Mouse (Mus musculus) midbrain, embryonic 15.5 days (tissue): ENCODE measurements around the gene 9230102O04Rik. TPM values are rescaled to one million over a fixed set of nuclear protein-coding genes. Genes with fewer than 3 reads are reported as not detected.
A peak's percentile ranks its signal among the peaks of the same experiment; 100 is the strongest.

Experiments
- ATAC-seq: fragments of 200-750 bp; cut with Nextera tagmentation; replicated peaks from 2 replicates; pipeline ENCODE4 v1.8.0; 2017; ENCODE audit warnings: moderate TSS enrichment
- H3K27ac ChIP-seq: fragments of 300-500 bp; sonication (generic); 2 replicates; pipeline ENCODE4 v1.5.1; 2015; ENCODE audit warnings: mild to moderate bottlenecking, inconsistent platforms
- H3K27me3 ChIP-seq: fragments of 300-500 bp; sonication (generic); replicated peaks from 2 replicates; pipeline ENCODE4 v1.6.1; 2015; ENCODE audit warnings: inconsistent platforms
- H3K36me3 ChIP-seq: fragments of 300-500 bp; sonication (generic); replicated peaks from 2 replicates; pipeline ENCODE4 v1.6.1; 2015; ENCODE audit warnings: inconsistent platforms
- H3K4me1 ChIP-seq: fragments of 300-500 bp; sonication (generic); 2 replicates; pipeline ENCODE4 v1.6.1; 2015; ENCODE audit warnings: inconsistent platforms
- H3K4me2 ChIP-seq: fragments of 300-500 bp; sonication (generic); 2 replicates; pipeline ENCODE4 v1.6.1; 2015; ENCODE audit warnings: inconsistent platforms, mild to moderate bottlenecking, moderate library complexity
- H3K4me3 ChIP-seq: fragments of 300-500 bp; sonication (generic); 2 replicates; pipeline ENCODE4 v1.5.1; 2015; ENCODE audit warnings: mild to moderate bottlenecking, inconsistent platforms
- H3K9ac ChIP-seq: fragments of 300-500 bp; sonication (generic); 2 replicates; pipeline ENCODE4 v1.6.1; 2015; ENCODE audit warnings: mild to moderate bottlenecking, inconsistent platforms
- H3K9me3 ChIP-seq: fragments of 300-500 bp; sonication (generic); 2 replicates; pipeline ENCODE4 v1.6.1; 2016; ENCODE audit warnings: inconsistent platforms
- WGBS: fragments of 180-500 bp; shearing (Covaris S2); methylation state at CpG from one replicate; pipeline ENCODE4 v1.1.7; 2015; ENCODE audit warnings: mixed read lengths; 5-methylcytosine and 5-hydroxymethylcytosine counted together
- polyA plus RNA-seq: library from polyadenylated mRNA; unstranded; fragments of >200 nt; fragmentation: Nextera tagmentation; extraction: Ambion mirVana; gene quantifications from 2 replicates; pipeline ENCODE4 v1.2.1, GENCODE M21; 2015

The 9230102O04Rik gene
- polyA plus RNA-seq, 1 experiment from 2014 or later = 4.8 TPM

DNA sequence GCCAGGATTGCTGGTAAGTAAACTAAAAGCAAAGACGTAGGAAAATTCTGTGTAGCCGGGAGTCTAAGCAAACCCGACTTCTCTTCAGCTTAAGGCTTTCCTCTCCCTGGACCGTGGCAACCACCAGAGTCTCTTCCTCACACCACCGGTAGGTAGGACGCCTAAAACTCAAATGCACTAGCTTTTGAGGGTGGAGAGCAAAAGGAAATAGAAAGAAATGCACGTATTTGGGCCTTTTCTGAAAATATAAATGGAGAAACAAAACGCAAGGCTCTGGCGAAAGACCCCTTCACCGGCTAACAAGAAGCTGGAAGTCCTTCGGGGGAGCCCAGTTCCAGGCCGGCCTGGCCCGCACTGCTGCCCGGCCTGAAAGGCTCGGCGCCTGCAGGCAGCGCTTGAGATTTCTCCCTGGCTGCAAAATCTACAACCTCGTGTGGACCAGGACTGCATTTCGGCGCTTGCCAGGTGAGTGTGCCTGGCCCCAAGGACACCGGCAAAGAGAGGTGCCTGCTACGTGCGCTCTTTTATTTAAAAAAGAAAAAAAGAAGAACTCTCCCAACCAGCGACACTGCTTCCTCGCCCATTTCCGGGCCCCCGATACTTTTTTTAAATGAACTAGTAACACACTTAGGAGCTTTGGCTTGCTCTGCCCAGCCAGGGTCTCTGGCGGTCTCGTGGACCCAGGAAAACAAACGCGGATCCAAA, 12.6 kb downstream of the 9230102O04Rik start:
- peaks cover 21% of the 10 kb centered on the region for H3K4me1 ChIP-seq
- peak overlapping the region; percentile 38 for H3K9ac ChIP-seq
- no peak for ATAC-seq
- H3K4me3 ChIP-seq = peak overlapping the region; percentile 43
- H3K4me2 ChIP-seq = peak overlapping the region; percentile 67
- H3K27me3 ChIP-seq = peaks cover 62% of the 10 kb centered on the region
- WGBS = 1% methylated on average over 31 of the region's 31 CpGs
- H3K36me3 ChIP-seq = no peaks in the 10 kb centered on the region
- peak overlapping the region; percentile 81 for H3K27ac ChIP-seq
- no peaks in the 10 kb centered on the region for H3K9me3 ChIP-seq

DNA sequence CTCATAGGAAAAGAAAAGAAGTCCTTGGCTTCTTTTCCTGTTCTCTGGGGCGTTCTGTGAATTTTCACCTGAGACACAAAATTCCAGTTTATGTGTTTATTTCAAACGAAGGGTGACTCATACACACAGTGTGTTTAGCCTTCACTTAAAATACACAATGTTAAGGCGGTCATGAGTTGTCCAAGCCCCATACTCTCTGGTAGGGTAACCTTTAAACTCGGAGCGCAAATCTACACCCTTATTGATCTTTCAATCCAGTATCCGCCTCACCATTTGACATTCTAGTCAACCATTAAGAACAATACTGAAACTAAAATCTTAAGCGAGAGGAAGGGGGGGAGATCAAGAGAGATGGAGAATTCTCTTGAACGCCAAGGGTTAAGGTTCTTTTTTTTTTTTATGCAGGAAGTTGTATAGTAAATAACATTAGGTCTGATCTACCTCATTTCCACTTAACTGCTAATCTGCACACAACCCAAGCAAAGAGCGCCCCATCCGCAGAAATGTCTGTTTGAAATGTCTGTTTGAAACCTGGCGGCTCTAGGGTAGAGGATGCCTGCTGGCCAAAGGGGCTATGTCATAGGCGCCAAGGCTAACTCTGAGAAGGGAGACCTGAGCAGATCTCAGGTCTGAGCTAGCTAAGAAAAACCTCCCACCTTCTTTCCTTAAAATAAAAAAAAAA, 13.5 kb downstream of the 9230102O04Rik start:
- peak overlapping the region; percentile 43 for H3K4me3 ChIP-seq
- peaks cover 12% of the 10 kb centered on the region for H3K4me1 ChIP-seq
- H3K27me3 ChIP-seq = peaks cover 67% of the 10 kb centered on the region
- peak overlapping the region; percentile 81 for H3K27ac ChIP-seq
- no peaks in the 10 kb centered on the region for H3K36me3 ChIP-seq
- WGBS = 12% methylated on average over 12 of the region's 12 CpGs
- H3K9me3 ChIP-seq = no peaks in the 10 kb centered on the region
- no peak for ATAC-seq
- peak overlapping the region; percentile 38; the same call in 1 of the 2 replicates for H3K9ac ChIP-seq
- peak overlapping the region; percentile 67 for H3K4me2 ChIP-seq

GRCm38 (mm10) chr2:9875220-9875619, 14.1 kb downstream of the 9230102O04Rik start:
- H3K4me1 ChIP-seq = peaks cover 9% of the 10 kb centered on the region; the same call in 1 of the 2 replicates
- H3K4me2 ChIP-seq = peak overlapping the region; percentile 67
- ATAC-seq = no peak
- H3K27ac ChIP-seq = peak overlapping the region; percentile 68
- peak overlapping the region; percentile 35; the same call in 1 of the 2 replicates for H3K9ac ChIP-seq
- H3K27me3 ChIP-seq = peaks cover 71% of the 10 kb centered on the region
- no peaks in the 10 kb centered on the region for H3K9me3 ChIP-seq
- peak overlapping the region; percentile 43 for H3K4me3 ChIP-seq
- H3K36me3 ChIP-seq = no peaks in the 10 kb centered on the region
- WGBS = 3% methylated on average over 4 of the region's 4 CpGs

GRCm38 (mm10) chr2:9874467-9875219, 14.7 kb downstream of the 9230102O04Rik start:
- peak overlapping the region; percentile 43 for H3K4me3 ChIP-seq
- 3% methylated on average over 37 of the region's 39 CpGs for WGBS

DNA sequence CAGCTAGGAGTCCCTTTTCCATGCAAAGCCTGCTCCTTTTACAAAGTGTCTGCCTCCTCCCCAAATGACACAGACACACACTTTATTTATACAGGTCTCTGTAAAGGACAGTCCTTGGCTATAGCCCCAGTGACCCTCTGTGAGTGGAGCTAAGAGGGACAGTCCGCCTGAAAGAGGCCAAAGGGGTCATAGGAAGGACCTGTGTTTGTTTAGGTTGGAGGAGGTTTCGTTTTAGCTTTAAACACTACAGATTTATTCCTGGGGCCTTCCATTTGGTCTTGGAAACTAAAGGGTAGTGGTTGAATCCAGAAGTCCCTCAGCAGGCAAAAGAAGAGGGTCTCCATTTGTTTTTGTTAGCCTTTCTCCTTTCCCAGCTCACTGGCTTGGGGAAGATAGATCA, 15.6 kb downstream of the 9230102O04Rik start:
- Histone ChIP-seq H3K27ac (peak overlapping the region; percentile 68), H3K9me3 (no peaks in the 10 kb centered on the region), H3K27me3 (peaks cover 67% of the 10 kb centered on the region), H3K4me2 (peak overlapping the region; percentile 67), H3K4me1 (peaks cover 12% of the 10 kb centered on the region; the same call in 1 of the 2 replicates), H3K36me3 (no peaks in the 10 kb centered on the region), H3K4me3 (peak overlapping the region; percentile 43), H3K9ac (peak overlapping the region; percentile 35; the same call in 1 of the 2 replicates)
- WGBS = 11% methylated on average over 2 of the region's 2 CpGs
- no peak for ATAC-seq

More at GRCm38 (mm10) chr2:9874467-9875219, 14.7 kb downstream of the 9230102O04Rik start:
- H3K27ac ChIP-seq = peak overlapping the region; percentile 68
- H3K27me3 ChIP-seq = peaks cover 72% of the 10 kb centered on the region
- H3K4me1 ChIP-seq = peaks cover 12% of the 10 kb centered on the region; the same call in 1 of the 2 replicates
- H3K4me2 ChIP-seq = peak overlapping the region; percentile 67
- ATAC-seq = no peak
- H3K36me3 ChIP-seq = no peaks in the 10 kb centered on the region
- no peaks in the 10 kb centered on the region for H3K9me3 ChIP-seq
- H3K9ac ChIP-seq = peak overlapping the region; percentile 35

DNA sequence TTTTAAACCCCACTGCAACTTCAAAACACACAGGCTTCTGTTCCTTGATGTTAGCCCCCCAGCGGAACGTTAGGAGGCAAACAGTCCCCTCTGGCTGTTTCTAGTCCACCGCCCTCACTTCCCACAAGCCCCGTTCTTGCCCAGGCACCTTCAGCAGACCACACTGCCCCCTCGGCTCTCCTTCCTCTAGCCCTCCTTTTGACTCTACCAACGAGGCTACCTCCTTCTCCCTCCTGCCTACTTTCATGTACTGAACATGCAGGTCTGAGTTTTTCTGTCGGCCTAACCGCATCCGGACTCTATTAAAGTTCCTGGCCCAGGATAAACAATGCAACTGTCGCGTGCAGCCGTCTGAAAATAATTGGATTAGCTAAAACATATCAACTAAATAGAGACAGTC, 16.7 kb downstream of the 9230102O04Rik start:
- H3K27me3 ChIP-seq = peaks cover 57% of the 10 kb centered on the region
- peak overlapping the region; percentile 28 for H3K27ac ChIP-seq
- 3% methylated on average over 12 of the region's 12 CpGs for WGBS
- peak overlapping the region; percentile 35 for H3K9ac ChIP-seq
- peak overlapping the region; percentile 43 for H3K4me3 ChIP-seq
- H3K9me3 ChIP-seq = no peaks in the 10 kb centered on the region
- ATAC-seq = no peak
- peaks cover 7% of the 10 kb centered on the region; the same call in 1 of the 2 replicates for H3K4me1 ChIP-seq
- H3K36me3 ChIP-seq = no peaks in the 10 kb centered on the region
- H3K4me2 ChIP-seq = peak overlapping the region; percentile 67

GRCm38 (mm10) chr2:9871798-9872197, 17.5 kb downstream of the 9230102O04Rik start:
- H3K4me2 ChIP-seq = peak overlapping the region; percentile 67
- H3K36me3 ChIP-seq = no peaks in the 10 kb centered on the region
- H3K9me3 ChIP-seq = no peaks in the 10 kb centered on the region
- peak overlapping the region; percentile 35 for H3K9ac ChIP-seq
- WGBS = 17% methylated on average over 6 of the region's 6 CpGs
- H3K4me1 ChIP-seq = peaks cover 7% of the 10 kb centered on the region; the same call in 1 of the 2 replicates
- H3K4me3 ChIP-seq = peak overlapping the region; percentile 43
- H3K27ac ChIP-seq = peak overlapping the region; percentile 53
- H3K27me3 ChIP-seq = peaks cover 57% of the 10 kb centered on the region
- no peak for ATAC-seq

DNA sequence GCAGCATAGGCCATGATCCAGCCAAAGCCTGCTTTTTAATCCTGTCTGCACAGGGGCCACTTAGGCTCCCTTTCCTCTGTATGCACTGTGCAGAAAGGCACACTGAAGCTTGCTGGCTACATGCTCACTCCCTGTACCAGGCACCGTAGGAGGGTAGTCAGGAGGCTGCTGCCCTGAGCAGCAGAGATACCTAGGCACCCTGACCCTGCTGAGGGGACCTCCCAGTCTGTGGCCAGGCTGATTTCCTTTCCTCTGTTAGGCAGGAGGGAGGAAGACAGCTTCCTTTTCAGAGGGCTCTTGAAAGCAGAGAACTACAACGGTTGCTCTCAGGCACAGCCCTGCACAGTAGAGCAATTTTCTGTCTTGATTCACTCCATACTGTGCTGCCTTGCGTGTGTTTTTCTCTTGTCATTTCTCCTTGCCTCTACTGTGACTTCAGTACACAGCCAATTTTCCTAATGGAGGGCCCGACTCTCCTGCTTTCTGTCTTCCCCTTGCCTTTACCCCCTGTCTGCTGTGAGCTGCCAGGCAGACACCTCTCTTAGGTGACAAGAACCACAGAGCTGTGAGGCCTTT, 18.1 kb downstream of the 9230102O04Rik start:
- peak overlapping the region; percentile 32; the same call in 1 of the 2 replicates for H3K9ac ChIP-seq
- peaks cover 57% of the 10 kb centered on the region for H3K27me3 ChIP-seq
- H3K36me3 ChIP-seq = no peaks in the 10 kb centered on the region
- H3K27ac ChIP-seq = peak overlapping the region; percentile 53
- WGBS = 31% methylated on average over 4 of the region's 4 CpGs
- H3K4me2 ChIP-seq = peak overlapping the region; percentile 67
- H3K9me3 ChIP-seq = no peaks in the 10 kb centered on the region
- H3K4me1 ChIP-seq = peaks cover 7% of the 10 kb centered on the region; the same call in 1 of the 2 replicates
- peak overlapping the region; percentile 43 for H3K4me3 ChIP-seq
- peak; percentile 48; the same call in 1 of the 2 replicates for ATAC-seq

DNA sequence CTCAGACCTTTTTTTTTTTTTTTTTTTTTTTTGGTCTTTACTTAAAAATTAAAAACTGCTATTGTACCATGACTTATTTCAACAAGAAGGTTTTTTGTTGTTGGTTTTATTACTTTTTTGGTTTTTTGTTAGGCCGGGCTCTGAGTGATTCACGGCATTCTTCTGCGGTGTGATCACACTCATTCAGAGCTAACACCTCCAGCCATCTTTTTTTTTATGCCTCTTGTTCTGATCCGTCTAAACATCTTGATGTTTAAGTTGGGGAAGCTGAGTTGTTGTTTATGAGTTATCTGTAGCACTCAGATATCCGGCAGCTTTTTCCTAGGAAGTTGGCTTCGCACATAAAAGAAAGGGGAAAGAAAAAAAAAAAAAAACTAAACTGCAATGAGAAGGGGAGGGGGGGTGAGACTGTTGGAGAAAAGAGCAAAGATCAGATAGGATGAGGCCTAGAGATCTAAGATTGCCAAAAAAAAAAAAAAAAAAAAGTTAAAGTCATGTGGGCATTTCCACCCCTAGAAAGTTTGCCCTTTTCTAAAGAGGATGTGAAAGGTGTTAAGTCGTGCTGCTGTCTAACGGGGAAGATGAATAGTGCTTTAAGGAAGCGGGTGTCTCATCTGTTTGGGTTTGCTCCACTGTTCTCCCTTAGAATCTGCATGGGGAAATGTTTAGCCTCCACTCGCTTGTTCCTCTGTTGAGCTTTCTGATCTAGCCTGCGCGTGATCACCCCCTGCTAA, 22.1 kb downstream of the 9230102O04Rik start:
- peaks cover 3% of the 10 kb centered on the region; the same call in 1 of the 2 replicates for H3K4me1 ChIP-seq
- no peaks in the 10 kb centered on the region for H3K9me3 ChIP-seq
- H3K9ac ChIP-seq = no peak overlapping the region
- H3K4me3 ChIP-seq = no peak overlapping the region
- H3K36me3 ChIP-seq = no peaks in the 10 kb centered on the region
- H3K27ac ChIP-seq = no peak overlapping the region
- ATAC-seq = no peak
- H3K27me3 ChIP-seq = peaks cover 23% of the 10 kb centered on the region
- WGBS = 74% methylated on average over 12 of the region's 12 CpGs
- H3K4me2 ChIP-seq = no peak overlapping the region

DNA sequence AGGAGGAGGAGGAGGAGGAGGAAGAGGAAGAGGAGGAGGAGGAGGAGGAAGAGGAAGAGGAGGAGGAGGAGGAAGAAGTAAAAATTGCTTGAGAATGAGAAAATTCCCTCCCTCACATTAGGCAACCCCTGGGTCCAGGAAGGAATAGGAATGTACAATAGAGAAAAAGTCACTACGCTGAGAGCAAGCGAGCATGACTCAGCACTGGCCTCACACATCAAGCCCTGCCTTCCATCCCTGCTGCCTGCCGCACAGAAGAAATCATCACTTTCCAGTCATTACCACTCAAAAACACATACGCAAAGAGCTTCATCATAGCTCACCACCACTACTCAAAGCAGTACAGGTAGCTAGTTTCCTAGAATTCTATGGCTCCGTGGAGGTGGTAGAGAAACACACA, 28.6 kb downstream of the 9230102O04Rik start:
- Histone ChIP-seq H3K4me2 (no peak overlapping the region), H3K9me3 (no peaks in the 10 kb centered on the region), H3K4me1 (no peaks in the 10 kb centered on the region), H3K27me3 (no peaks in the 10 kb centered on the region), H3K4me3 (no peak overlapping the region), H3K36me3 (no peaks in the 10 kb centered on the region), H3K9ac (no peak overlapping the region), H3K27ac (no peak overlapping the region)
- WGBS = 78% methylated on average over 5 of the region's 5 CpGs
- no peak for ATAC-seq

DNA sequence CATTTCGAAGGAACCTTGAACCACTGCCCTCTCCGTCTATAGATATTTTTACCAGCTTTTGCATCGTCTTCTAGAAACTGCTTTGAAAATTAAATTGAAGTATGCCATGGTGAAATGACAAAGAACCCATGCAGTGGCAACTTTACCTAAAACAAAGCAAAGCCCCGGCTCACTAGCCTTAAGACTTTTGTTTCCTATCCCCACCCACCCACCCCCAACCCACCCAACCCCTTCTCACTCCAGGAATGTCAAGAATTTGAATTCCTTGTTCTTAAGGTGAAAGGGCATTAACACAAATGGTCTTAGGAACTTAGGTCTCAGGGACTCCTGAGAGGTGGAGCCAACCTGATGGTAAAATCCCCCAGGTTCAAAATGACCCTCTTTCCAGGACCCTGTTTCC, 33.5 kb downstream of the 9230102O04Rik start:
- Histone ChIP-seq H3K27me3 (no peaks in the 10 kb centered on the region), H3K9ac (no peak overlapping the region), H3K36me3 (no peaks in the 10 kb centered on the region), H3K27ac (no peak overlapping the region), H3K4me1 (peaks cover 10% of the 10 kb centered on the region), H3K9me3 (no peaks in the 10 kb centered on the region), H3K4me3 (no peak overlapping the region), H3K4me2 (no peak overlapping the region)
- no peak for ATAC-seq
- 52% methylated on average over 4 of the region's 4 CpGs for WGBS
